Mouse (Mus musculus): ENCODE data around the gene Trarg1.
"Not testable (repeated sequence)": the region's sequence is repeated elsewhere in the genome, so short reads cannot be mapped to it uniquely, and the experiment has no call there.

Gene Trarg1

DNA sequence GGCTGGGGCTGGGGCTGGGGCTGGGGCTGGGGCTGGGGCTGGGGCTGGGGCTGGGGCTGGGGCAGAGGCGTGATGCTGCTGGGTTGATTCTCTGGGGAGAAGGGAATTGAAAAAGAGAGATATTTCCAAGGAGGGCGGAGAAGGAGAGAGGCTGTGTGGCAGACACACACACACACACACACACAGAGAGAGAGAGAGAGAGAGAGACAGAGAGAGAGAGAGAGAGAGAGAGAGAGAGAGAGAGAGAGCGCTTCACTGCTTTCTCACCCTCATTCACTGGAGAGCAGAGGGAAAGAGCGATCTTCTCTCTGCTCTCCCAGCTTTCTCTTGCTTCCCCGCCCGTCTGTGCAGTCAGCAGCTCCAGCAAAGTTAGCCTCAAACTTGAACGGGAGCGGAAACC, at the start of gene Trarg1:
Gene Trarg1 (plus strand): TSS at position 301 of the 400 bp plus-strand sequence.
- not testable (repeated sequence) for DNase-seq (ENCODE audit: low spot score)

DNA sequence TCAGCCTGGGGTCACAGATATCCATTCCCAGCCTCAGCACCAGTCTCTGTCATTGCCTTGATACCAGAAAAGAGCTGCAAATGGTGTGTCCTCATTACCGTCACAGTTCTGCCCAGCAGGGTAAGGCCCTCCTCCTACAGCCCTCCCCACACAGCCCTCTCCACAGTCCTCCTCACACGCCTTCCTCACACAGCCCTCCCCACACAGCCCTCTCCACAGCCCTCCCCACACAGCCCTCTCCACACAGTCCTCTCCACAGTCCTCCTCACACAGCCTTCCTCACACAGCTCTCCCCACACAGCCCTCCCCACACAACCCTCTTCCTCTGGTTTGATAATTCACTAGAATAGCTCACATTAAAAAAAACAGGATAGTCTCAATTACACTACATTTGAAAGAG, 49.6 kb upstream of the Trarg1 start:
- DNase-seq (ENCODE audit: low spot score): no peak

DNA sequence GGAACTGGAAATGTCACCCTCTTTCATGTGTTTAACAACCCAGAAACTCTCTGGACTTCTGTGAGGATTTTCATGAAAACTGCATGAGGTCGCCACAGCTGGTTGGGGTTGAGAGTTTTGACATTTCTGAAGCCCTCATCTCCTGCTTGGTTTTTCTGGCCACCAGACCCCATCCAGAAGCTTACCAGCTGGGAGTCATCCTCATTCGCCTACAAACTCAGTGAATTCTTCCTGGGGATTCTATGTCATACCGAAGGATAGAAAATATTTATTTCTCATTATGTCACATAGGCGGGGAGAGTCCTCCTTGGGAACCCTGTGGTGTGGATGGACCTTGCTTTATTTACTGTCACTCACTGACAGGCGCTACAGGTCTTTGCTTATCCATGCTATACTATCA, 49.1 kb upstream of the Trarg1 start:
- DNase-seq (ENCODE audit: low spot score): no peak

DNA sequence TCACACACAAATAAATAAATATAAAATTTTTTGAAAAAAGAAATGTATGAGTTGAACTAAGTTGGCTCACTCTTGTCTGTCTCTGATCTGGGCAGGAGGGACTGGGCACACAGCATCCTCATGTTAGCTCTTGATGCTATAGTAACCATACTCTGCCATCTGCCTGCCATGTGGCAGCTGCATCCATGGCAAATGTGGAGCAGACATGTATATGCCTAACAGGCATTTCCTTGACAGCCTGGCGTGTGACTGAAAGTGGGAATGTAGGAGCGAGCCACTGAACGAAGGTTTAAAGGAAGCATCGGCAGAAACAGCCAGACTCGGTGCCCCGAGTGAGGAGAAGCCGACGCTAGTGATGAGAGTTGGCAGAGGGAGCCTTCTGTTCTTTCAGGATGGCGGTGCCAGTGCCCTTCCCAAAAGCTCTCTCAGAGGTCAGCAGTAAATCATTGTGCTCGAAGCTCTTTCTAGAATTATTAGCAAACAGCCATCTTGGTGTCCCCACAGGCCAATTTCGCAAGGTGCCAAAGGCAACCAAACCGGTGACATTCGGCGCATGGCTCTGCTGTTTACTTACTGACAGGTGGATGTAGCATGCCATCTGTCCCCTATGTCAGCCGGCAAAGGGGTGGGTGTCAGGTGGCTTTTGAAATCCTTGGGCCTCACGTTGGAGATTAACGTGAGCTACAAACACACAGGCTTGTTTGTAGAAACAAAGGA, 40.2 kb upstream of the Trarg1 start:
- DNase-seq (ENCODE audit: low spot score): no peak

DNA sequence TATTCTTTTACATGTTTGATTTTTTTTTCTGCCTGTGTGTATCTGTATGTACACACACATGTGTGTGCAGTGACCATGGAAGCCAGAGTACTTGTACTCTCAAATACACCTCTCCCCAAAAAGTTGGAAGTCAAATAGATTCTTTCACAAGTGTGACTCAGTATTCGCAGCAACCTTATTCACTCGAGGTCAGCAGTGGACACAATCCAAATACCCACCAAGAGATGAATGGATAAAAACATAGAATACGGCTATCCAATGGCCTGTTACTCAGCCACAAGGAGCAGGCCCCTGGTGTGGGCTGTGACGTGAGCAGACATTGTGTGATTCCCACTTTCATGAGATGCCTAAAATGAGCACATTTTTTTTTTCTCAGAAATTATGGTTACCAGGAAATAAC, 39.4 kb upstream of the Trarg1 start:
- DNase-seq (ENCODE audit: low spot score): no peak

DNA sequence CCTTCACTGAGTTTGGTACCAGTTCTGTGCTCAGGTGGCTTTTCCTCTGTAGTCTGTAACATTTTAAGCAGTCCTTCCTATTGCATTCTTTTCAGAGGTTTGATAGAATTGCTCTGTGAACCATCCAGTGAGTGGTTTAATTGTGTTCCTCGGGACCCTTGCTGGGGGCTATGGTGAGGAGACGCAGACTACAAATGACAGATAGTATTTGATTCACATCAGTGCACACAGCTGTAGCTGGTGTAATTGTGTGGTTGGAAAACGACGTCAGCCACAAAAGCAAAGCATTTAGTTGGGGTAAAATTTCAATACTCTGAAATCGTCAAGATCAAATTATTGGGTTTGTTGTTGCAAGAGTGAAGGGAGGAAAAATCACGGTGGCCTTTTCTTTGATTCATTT, 35.4 kb upstream of the Trarg1 start:
- DNase-seq (ENCODE audit: low spot score): no peak

DNA sequence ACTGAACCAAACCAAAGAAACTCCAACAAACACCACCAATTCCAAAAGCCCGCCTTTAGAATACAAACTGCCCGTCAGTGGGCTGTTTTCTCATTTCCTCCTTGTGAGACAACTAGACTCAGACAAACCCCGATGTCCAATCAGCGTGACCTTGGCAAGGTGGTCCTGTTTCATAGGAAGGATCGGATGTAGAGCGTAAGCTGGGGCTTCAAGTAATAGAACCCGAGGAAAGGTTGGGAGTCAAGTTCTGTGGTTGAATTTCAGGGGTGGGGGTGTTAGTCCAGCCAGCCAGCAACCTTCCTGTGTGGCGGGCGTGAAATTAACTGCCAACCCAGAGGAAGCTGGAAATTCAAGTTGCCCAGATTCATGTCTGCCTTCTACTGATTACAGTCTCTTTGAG, 34.6 kb upstream of the Trarg1 start:
- no peak for DNase-seq (ENCODE audit: low spot score)

DNA sequence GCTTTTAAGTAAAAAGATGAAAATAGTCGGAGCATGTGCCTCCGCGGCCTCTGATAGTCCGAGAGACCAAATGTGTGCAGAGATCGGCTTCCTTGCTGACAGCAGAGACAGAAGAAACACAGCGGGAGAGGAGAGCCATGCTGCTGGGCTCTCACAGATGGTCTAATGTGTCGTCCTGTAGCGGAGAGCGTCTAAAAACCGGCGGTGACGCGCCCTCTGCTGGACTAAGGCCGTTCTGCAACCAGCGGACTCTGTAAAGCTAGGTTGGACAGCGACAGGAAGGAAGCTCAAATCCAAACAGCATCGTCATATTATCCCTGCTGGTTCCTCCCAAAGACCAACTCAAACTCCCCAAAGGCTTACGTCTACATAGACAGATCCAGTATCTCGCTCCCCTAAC, 33.7 kb upstream of the Trarg1 start:
- DNase-seq (ENCODE audit: low spot score): peak; percentile 87

DNA sequence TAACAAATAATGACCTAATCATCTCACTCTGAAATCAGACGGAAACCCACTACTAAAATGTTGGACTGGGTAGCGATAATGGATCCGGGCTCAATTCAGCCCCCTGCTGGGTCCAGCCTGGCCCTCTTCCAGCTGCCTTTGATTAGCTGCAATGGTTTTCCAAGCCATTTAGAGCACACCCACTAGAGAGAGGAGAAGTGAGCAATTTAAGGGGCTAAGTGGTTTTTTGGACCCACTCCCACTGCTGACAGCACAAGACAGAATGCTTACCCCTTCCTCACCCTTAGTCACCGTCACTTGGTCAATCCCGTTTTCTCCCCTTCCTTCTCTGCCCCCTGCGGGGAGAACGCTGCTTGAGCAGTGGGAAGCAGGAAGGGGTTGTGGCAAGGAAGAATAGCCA, 32.5 kb upstream of the Trarg1 start:
- no peak for DNase-seq (ENCODE audit: low spot score)

DNA sequence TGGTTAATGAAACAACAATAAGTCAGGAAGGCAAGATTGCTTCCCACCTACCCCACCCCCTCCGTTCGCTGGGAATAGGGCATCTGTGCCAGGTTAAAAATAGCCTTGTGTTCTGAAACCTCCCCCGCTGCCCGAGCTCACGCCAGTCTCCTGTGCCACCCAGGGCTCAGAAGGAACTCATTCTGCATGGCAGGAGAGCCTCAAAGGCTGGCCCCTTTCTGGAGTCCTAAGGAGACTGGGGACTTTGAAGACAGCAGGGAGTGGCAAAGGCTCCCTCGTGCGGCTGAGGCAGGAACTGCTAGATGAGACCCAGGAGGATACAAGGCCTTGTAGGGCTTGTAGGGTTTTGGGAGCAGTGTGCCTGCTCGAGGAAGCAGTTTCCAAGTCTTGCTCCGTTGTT, 32.1 kb upstream of the Trarg1 start:
- DNase-seq (ENCODE audit: low spot score): peak; percentile 78

DNA sequence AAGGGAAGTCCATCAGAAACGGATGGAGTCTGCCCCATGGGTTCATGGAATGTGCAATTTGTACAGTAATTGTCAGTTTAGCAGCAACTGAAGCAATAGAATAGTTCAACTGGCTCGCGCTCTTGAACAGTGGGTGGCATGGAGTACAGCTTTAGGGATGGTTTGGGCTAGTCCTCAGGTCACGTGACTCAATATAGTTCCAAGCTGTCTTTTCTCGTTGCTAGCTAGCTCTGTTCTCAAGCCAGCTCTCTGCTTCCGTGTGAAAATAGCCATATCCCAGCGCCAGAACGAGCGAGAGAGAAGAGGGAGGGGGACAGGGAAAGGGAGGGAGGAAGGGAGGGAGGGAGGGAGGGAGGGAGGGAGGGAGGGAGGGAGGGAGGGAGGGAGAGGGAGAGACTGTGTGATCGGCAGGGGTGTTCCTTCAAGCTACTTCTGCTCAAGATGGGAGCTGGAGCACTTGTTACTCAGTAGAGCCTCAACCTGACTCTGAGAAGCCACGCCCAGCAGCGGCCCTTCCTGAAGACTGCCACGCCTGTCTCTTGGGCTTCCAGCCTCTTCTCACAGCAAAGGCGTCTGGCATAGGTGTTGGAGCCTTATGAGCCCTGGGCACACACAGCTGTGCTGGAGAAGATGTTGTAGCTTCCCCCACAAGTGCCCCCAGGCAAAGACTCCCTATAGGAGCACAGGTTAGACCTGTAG, 28.6 kb upstream of the Trarg1 start:
- no peak for DNase-seq (ENCODE audit: low spot score)

DNA sequence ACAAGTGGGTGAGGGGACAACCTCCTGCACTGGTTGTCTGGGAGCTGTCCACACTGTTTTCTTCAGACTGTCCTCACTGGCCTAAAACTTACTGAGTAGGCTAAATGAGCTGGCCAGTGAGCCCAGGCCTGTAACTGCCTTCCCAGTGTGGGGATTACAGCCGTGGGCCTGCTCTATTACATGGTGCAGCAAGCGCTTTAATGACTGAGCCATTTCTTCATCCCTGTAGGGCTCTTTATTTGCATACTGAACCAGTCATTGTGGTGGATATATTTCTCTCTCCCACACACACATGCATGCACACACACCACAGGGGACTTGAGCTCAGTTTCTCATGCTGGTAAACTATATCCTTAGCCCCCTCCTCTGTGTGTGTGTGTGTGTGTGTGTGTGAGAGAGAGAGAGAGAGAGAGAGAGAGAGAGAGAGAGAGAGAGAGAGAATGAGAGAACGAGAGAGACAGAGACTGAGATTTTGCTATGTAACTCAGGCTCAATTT, 26.7 kb upstream of the Trarg1 start:
- DNase-seq (ENCODE audit: low spot score): no peak

DNA sequence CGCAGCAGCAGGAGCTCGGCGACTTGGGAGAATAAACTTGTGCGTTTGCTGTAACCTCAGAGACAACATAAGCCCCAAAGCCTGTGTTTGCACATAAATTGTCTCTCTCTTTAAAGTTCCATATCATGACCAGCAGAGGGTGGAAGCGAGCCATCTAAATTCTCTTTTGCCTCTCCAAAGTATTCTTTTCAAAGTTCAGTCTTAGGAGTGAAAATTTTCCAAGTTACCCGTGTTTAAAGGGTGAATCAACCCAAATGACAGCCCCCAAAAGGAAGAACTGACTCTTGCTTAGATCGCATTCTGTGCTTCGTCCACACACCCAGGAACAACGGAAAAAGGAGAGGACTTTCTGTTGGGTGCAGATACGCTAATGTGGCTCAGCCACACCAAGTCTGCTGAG, 24.5 kb upstream of the Trarg1 start:
- DNase-seq (ENCODE audit: low spot score): no peak

DNA sequence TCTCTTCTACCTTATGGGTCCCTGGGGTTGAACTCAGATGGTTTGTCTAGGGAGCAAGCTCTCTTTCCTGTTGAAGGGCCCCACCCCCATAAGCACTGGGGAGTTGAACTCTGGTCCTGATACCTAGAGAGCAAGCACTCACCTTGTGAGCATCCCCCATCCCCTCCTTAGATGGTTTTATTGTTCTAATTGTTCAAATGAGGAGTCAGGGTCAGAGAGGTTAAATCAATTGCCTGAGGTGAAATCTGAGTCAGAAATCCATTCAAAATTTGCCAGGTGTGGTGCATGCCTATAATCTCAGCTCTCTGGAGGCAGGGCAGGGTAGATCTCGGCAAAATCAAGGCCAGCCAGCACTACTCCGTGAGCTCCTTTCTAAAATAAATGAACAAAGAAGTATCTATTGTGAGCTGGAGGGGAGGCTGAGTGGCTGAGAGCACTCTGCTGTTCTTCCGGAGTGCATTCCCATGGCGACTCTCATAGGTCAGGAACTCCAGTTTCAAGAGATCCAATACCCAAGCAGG, 22.1 kb upstream of the Trarg1 start:
- no peak for DNase-seq (ENCODE audit: low spot score)

DNA sequence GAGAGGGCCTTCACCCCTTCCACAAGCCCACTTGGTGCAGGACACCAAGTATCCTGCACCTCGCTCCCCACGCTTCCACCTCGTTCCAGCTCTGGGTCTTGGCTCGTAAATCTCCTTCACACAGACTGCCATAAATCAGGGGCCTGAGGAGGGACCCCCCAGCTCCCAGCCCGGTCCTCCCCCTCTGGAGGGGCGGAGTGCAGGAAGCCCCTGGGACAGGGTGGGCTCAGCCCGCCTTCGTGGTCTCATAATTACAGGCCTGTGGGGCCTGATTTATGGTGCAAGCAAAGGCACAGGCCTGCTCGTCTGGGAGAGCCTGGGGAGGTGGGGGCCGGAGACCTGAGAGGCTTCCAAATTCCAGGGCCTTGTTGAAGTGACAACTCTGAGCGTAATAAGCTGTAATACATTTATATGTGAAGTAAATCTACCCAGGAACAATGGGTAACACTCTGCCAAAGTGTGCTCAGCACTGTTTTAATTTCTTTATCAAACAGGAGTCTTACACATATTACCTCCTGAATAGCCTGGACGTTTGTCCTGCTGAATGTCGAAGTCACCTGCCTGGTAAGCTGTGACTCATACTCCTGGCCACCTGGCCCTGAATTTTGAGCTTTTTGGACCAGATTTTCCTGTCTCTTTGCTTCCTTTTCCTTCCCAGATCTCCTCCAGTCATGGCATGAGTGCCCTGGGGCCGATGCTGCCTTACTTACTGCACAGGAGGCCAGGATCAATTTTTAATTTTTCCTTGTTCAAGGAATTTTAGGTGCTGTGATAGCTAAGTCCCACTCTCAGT, 20.3 kb upstream of the Trarg1 start:
- no peak for DNase-seq (ENCODE audit: low spot score)

DNA sequence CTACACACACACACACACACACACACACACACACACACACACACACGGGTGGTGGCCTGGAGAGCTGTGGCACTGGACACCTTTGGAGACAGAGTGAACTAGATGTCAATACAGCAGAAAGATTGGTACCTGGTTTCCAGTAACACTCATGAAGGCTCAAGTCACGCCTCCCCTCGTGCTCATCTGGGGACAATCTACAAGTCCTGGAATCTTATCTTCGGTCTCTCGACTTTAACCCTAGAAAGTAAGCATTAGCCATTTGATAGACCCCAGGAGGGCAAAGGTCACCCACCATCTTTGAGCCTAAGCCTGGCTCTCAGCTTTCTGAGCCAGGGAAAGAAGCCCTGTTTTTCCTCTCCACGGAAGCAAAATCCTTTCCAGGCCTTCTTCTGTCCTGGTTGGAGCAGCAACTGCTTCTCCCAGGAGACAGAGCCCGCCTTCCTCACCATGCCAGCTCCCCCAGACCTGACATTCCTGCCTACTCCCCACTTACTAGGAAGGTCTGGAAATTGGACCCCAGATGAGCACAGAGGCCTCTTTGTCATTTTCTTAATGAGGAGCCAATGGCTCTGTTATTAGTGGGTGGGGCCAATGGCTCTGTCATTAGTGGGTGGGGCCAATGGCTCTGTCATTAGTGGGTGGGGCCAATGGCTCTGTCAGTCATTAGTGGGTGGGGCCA, 17.7 kb upstream of the Trarg1 start:
- DNase-seq (ENCODE audit: low spot score): no peak

DNA sequence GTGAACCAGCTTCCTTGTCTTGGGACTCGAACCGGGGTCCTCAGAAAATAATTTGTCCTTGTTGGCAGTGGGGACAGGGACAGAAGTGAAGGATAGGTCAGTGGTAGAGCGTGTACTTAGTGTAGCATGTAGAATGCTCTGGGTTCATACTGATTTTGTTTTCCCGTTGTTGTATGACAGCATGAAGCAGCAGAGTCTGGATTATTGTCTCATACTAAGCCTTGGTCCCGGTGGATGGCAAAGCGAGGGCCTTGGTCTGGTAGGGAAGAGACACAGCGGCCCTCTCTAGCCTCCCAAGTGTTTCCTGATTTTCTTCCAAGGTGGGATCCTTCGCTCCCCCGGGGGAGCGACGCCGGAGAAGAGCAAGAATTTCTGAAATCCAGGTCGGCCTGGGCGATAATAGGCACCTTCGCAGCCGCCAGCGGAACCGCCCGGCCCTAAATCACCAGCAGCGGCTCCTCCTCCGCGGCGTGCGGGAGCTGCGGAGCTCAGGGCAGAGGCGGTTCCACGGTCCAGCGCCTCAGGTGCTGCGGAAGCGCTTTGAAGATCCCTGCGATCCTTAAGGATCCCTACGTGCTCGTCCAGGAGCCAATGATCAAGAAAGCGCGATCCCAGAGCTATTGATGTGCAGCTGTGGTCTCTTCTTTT, 13.5 kb upstream of the Trarg1 start:
- DNase-seq (ENCODE audit: low spot score): no peak

DNA sequence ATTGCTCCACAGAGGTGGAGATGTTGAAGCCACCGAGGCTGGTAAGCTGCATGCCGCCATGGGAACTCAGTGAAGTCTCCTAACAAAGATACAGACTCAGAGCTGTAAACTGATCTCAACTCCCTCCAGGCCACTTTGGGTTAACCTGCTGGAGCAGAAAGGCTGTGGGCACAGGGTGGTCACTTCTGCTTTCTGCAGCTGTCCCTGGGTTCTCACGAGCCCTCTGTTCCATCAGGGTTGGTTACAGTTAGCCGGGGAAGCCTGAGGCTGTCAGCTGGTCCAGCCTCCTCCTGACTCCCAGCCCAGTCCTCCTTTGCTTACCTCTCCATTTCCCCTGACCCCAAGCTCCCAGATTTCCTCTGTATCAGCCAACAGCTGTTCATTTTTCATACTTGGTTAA, 11.8 kb upstream of the Trarg1 start:
- DNase-seq (ENCODE audit: low spot score): no peak

DNA sequence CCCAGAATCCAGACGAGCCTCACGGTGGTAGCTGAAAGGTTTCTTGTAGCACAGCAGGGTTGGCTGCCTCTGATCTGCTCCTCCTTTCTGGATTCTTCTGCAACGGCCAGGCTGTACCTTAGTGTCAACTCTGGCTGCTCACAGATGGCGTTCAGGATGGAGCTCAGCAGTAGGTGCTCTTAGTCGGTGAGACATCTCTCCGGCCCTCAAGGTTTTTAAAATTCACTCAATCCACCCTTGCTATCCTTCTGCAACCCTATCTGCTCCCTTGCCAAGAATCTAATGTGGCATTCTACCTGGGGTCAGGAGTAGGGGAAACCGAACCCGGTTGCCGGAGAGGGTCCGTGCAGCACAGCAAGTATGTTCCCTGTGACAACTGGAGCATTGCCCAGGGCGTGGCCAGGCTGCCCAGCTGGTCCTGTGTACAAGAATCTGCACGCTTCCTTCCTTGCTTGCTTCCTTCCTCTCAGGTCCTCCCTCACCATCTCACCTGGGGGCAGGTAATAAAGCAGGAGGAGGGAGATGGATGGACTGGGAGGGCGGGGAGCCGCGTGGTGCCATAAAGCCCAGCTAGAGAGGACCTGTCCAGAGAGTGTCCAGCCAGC, 7.6 kb upstream of the Trarg1 start, which contains the start of gene Bhlha9:
Gene Bhlha9 (plus strand): TSS at position 600 of the 605 bp plus-strand sequence.
- DNase-seq (ENCODE audit: low spot score): no peak

DNA sequence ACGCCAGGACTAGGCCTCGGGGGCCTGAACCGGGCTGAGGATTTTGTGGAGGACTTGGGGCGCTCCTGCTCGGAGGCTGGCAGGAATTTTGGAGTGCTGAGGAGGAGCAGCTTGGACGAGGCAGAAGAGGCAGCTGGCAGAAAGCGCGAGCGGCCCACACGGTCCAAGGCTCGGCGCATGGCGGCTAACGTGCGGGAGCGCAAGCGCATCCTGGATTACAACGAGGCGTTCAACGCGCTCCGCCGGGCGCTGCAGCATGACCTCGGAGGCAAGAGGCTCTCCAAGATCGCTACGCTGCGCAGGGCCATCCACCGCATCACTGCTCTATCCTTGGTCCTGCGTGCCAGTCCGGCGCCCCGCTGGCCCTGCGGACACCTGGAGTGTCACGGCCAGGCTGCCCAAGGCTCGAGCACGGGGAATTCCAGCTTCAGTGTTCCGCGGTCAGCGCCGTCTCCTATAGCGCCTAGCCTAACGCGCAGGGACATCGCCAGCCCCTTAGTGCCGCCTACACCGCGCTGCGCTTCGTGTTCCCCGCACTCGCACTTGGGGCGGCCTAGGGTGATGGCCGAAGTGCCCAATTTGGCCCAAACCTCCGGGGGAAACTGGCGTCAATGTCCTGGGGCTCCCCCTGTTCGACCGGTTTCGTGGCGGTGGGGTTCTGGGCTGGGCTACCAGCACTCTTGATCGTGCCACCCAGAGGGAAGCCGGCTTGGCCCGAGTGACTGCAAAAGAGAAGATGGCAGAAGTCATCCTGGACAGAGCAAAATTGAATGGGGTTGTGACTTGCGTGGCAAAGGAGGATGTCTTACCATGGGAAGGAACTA, 6.8 kb upstream of the Trarg1 start:
- DNase-seq (ENCODE audit: low spot score): no peak

All from ovary, postnatal 36 days (tissue).